24 mouse cellular contexts compared by ENCODE assay signal in the genomic region with DNA sequence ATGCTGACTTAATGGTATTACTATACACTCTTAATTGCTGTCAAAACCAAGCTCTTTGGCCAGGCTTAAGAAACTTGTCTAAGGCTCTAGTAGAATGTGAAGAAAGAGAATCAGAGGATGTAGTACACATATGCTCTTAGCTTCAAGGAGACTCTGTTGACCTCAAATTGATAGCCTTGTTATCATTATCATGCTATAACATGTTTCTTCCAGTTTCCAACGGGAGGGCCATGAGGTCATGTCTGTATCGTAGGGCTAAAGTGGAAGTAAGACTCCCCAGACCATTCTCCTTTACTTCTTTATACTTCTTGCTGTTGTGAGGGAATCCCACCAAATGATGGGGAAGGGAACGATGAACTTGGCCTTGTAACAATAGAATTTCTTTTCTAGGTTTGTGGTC.
"Had no signal": no experiment of that assay in that cellular context is flagged by ENCODE, and none has a peak within 500 bp of the region (broad histone marks: within the 10 kb centered on the region; RNA-seq: fewer than 3 reads in every experiment).

No protein-coding gene starts in this region.

- H3K36me3 ChIP-seq: heart, embryonic 10.5 days; heart, embryonic 12.5 days; hindbrain, embryonic 10.5 days; hindbrain, embryonic 13.5 days; hindbrain, embryonic 15.5 days; limb, embryonic 13.5 days; limb, embryonic 15.5 days had no signal

- H3K9ac ChIP-seq: forebrain, postnatal 0 days; heart, embryonic 12.5 days; hindbrain, embryonic 13.5 days; hindbrain, embryonic 15.5 days; limb, embryonic 13.5 days; limb, embryonic 15.5 days had no signal

- H3K27me3 ChIP-seq: heart, embryonic 12.5 days; hindbrain, embryonic 13.5 days; hindbrain, embryonic 15.5 days; limb, embryonic 13.5 days; limb, embryonic 15.5 days had no signal

- H3K4me1 ChIP-seq: heart, embryonic 10.5 days; heart, embryonic 12.5 days; hindbrain, embryonic 10.5 days; hindbrain, embryonic 13.5 days; hindbrain, embryonic 15.5 days; limb, embryonic 13.5 days had no signal

- ATAC-seq: forebrain, postnatal 0 days; hindbrain, postnatal 0 days; intestine, embryonic 16.5 days had no signal

- H3K27ac ChIP-seq: gastrocnemius, adult 2 months; heart, embryonic 10.5 days; hindbrain, embryonic 10.5 days; hindbrain, embryonic 13.5 days; hindbrain, embryonic 15.5 days; hindbrain, postnatal 0 days; layer of hippocampus, adult 2 months; left cerebral cortex, adult 2 months; limb, embryonic 13.5 days; limb, embryonic 15.5 days had no signal

- DNase-seq: forebrain, postnatal 0 days; gastrocnemius, adult 2 months; gastrocnemius, postnatal 10 days; gastrocnemius, postnatal 25 days; heart, adult 18-20 months; heart, postnatal 10 days; heart, postnatal 4 days; kidney, adult 11 months; kidney, adult 2 months; kidney, postnatal 10 days; kidney, postnatal 25 days; kidney, postnatal 4 days; left cerebral cortex, postnatal 4 days had no signal

- H3K4me2 ChIP-seq: heart, embryonic 12.5 days; hindbrain, embryonic 13.5 days; hindbrain, embryonic 15.5 days; limb, embryonic 13.5 days; limb, embryonic 15.5 days had no signal

- H3K9me3 ChIP-seq: heart, embryonic 10.5 days; heart, embryonic 12.5 days; hindbrain, embryonic 10.5 days; hindbrain, embryonic 13.5 days; hindbrain, embryonic 15.5 days; limb, embryonic 13.5 days; limb, embryonic 15.5 days had no signal

- H3K4me3 ChIP-seq: gastrocnemius, adult 2 months; heart, embryonic 10.5 days; heart, embryonic 12.5 days; hindbrain, embryonic 10.5 days; hindbrain, embryonic 13.5 days; hindbrain, embryonic 15.5 days; layer of hippocampus, adult 2 months; left cerebral cortex, adult 2 months; limb, embryonic 13.5 days; limb, embryonic 15.5 days had no signal
